Mouse (Mus musculus) retina, postnatal 7 days (tissue): Measurements from ENCODE around the gene Ptpra.

Source experiments
- DNase-seq: peaks from one replicate; pipeline ENCODE4 v3.0.0-alpha.2; 2012; ENCODE audit warnings: low read depth, low spot score

Gene Ptpra

DNA sequence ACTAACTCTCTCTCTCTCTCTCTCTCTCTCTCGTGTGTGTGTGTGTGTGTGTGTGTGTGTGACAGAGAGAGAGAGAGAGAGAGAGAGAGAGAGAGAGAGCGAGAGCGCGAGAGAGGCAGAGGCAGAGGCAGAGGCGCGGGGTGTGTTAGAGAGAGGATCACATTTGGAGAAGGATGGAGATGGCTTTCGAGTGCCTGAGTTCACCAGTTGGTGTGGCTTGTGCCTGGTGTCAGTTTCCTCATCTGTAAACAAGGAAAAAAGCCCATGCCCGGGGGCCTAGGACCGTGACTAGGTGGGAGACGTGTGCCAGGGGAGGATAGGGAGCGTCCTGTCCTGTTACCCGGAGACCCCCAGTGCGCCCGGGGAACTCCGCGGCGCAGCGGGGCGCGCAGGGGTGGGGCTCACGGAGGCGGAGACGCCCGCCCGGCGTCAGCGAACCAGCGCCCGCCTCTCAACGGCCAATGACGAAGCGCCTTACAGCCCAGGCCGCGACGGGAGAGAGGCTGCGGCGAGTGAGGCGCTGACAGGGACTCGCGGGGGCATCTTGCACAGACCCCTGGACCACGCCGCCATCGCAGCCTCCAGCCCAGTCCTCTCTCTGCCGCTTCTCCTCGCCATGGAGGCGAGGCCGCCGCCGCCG, at the start of gene Ptpra:
Gene Ptpra (plus strand): TSS at position 485 of the 640 bp plus-strand sequence.
- peak; percentile 79 for DNase-seq

DNA sequence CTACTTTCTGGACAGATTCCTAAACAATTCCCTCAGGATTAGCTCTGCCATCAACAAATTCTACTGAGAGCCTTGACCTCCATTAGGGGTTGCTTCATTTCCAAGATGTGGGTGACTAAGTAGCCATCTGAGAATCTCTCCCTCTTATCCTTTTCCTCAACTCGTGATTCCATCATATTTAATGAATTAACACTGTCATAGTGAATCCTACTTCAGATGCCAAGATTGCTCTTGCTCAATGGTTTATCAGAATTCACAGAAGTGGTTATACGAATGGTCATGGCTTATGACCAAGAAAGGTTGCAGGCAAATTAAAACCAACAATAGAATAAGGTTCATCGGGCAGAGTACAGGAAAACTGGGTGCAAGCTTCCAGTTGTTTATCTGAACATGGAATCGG, 48.2 kb upstream of the Ptpra start:
- no peak for DNase-seq

DNA sequence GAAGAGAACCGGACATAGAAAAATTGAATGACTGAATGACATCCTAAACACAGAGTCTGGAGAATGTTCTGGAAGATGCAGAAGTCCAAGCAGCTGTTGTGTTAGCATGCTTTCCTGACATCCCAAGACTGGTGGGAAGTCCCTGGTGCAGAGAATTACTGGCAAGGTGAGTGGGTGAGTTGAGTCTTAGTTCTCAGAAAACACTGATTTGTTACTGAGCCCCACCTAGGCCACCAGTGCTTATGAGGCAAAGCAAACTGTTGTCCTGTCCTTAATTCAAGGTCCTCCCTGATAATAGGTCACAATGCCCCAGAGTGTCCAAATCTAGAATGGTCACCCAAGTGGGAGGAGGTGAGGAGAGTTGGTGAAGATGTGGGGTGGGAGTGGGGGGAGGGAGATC, 45.1 kb upstream of the Ptpra start, which contains the start of the genes Gm28372 and 1700020A23Rik:
Gene Gm28372 (plus strand): TSS at position 301 of the 400 bp plus-strand sequence.
Gene 1700020A23Rik (plus strand): TSS at position 321 of the 400 bp plus-strand sequence.
- no peak for DNase-seq

DNA sequence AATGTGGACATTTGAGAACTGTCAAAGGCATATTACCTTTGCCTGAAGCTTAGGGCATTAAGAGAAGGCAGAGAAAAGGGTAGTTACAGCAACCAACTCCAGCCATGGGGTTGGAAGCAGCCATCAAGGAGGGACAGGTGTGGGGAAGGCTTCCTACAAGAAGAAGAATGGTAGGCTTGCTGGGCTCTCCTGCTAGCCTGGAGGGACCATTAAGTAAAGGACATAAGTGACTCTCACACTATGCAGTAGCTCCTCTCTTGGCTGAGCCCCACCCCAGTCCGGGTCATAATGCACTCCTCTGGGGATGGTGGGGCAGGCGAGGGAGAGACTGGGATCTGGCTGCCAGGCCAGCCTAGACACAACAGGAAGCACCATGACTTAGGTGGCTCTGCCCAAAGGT, 43.9 kb upstream of the Ptpra start, which contains the start of gene Tmem239:
Gene Tmem239 (plus strand): TSS at position 301 of the 400 bp plus-strand sequence.
- no peak for DNase-seq

DNA sequence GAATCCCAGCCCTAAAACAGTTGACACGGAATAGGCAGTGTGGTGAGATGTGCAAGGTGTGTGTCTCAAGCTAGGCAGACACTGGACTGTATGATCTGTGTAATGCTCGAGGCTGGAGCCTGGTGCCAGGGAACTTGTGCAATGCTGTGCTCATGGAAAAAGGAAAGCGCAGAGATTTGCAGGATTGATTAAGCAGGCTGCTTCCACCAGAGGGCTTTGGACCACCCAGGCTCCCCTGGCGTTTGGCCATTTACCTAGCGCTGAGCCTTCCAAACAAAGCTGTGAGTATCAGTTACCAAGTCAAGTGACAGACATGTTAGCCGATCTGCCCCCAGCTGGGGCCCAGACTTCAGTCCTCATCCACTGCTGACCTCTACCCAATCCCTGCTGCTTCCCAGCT, 41.9 kb upstream of the Ptpra start:
- peak; percentile 33 for DNase-seq

DNA sequence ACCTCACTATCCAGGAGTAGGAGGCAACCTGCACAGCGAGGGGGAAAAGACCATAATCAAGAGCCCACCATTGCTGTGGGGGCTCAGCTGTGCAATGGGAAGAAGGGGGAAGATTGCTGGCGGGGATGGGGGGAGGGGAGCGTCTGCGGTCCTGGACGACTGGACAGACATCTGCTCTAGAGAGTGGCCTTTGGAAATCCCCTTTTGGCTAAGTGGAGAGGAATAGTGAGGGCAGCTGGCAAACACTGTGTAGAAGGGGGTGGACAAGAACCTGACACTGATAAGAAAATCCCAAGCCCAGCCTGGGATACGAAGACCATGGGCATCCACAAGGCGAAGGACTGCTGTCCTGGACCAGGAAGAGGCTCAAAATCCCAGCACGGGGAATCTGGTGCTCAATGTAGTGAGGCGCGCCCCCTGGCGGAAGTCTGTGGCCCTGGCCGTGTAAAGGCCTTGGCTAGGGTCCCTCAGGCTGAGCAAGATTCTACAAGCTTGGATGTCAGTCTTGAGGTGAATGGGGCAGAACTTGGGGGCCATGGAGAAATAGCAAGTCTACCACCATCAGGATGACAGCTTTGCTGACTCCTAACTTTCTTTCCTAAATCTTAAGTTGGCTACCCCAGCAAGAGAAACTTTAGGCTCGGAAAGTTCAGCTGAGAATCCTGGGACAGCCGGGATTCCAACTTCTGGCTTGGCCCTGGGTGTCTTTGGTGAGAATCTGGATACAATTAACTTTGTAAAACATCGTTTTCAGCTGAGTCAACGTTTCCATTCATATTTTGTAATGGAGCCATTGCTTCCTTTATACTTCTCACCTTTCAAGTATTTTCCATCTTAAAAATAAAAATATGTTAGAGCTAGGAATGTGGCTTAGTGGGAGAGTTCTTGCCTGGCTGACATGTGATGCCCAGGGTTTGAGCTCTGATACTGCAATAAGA, 38.3 kb upstream of the Ptpra start:
- DNase-seq: peak; percentile 73

DNA sequence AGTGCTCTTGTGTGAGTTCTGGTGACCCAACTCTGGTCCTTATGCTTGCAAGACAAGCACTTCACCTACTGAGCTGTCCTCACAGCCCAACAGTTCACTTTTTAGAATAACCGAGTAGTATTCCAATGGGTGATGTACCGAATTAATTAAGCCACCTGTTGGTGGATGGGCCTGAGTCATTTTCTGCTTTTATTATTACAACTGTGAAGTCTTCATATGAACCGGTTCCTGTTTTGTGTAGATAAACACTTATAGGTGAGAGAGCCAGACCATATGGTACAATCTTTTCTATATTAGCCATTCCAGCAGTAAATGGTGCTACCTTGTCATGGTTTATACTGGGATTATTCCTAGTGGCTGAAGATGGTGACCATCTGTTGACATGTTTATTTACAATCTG, 37.3 kb upstream of the Ptpra start:
- no peak for DNase-seq

DNA sequence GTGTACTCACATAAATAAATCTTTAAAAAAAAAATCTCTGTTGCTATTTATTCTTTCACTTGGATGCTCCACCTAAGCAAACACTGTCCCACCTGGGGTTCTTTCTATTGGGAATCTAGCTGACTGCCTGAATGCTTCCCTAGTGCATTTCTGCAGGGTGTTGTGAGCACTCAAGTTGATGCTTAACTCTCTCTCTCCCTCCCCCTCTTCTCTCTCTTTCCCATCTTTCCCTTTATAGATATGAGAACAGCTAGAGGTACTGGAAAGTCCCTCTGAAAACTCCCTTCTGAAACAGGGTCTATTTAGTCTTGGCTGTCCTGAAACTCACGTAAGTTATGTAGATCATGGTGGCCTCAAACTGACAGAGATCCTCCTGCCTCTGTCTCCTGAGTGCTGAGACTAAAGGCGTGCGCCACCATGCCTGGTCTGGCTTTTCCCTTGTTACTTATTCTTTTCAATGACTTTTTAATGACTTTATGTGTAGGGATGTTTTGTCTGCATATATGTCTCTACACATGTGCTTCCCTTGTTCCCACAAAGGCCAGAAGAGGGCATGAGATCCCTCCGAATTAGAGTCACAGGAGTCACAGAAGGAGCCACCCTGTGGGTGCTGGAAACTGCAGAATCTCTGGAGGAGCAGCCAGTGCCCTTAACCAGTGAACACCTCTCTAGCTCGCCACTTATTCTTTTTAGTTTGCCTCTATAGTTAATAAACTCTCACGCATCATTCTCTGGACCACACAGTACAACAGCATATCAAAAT, 35.8 kb upstream of the Ptpra start:
- no peak for DNase-seq

DNA sequence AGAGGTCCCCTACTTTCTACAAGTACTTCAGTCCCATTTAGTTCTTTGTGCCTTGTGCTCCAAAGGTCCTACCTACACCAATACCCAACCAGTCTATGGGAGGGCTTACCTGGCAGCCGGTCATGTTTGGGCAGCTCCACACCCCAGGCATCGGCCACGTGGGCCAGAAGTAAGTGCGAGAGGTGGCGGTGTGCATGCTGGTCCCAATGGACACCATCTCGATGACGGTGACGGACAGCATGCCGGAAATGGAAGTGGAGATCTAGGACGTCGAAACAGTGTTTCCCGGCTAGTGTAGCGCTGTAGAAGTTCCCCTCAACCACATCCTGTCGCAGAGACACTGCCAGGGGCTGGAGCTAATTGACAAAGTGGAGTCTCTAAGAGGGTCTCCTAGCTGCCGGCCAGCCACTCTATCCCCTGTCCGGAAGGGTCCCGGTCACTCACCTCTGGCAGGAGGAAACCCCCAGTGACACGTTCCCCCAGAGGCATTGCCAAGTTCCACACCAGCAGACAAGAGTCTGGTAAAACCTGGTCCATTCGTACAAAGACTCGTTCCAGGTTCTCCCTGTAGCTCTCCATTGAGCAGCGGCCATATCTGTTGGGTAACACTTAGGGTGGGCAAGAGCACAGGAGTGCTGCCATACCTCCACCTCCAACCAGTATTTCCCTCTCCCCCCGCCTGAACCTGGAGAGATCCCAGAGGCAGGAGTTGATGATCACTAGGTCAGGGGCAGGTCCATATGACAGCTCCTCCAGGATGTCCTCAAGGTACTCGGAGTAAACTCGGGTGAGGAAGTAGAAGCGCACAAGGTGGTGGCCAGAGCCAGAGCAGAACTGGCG, 28.1 kb upstream of the Ptpra start:
- DNase-seq: no peak

DNA sequence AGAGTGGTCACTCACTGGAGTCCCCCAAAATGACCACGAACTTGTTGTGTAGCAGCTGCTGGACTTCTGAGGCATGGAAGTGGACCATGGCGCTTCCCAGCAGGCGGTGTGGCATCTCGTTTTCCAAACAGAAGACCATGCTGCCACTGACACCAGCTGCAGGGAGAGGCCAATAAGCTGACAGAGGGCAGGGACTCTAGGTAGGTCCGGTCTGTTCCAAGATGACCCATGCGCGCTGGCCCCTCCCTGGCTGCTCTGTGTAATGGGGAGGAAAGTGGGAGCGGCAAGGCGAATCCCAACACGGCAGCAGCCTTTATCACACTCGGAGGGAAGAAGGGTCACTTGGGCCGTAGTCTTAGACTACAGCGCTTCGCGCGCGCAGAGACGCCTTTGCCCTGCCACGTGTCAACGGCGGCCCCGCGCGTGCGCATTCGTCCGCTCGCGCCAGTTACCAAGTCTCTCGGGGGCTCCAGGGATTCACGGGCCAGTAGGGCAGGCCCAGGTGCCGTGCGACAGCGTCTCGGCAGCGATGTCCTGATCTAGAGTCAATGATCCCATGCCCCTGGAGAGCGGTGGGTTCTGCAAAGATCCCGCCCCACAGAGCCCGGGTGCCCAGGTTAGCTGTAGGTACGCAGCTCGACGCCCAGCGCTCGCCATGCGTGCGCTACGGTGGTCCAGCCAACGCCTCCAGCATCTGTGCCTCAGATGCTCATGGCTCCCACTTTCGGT, 26.5 kb upstream of the Ptpra start:
- peak; percentile 60 for DNase-seq

DNA sequence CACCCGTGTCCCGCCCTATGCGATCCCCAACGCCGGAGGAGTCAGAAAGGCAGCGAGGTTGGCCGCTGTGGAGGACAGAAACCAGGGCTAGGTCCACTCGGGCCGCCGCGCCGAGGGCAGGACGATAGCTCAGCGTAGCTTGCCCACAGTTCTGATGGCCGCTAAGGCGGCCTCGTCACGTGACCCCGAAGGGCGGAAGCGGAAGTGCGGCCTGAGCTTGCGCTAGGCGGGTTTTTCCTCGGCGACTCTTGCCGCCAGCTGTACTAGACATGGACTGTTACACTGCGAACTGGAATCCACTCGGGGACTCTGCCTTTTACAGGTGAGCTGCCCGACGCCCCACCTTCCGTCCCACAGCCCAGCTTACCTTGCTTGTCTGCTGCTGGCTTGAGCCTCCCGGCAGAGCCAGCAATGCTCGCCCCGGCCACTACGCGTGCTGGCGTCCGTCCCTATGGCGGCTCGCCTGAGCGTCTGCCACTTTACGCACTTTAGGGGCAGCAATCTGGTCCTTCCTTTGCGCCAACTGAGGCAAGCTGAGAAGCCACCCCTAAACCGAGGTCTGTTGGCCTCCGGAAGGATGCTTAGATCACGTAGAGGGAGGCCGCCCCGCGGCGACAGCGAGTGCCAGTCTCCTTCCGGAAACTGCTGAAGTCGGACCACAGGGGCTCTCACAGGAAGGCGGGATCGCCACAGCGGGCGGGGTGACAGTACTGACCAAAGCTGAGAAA, 25.8 kb upstream of the Ptpra start, which contains the start of the genes Vps16 and Pced1a:
Gene Vps16 (plus strand): TSS at position 214 of the 728 bp plus-strand sequence.
Gene Pced1a (minus strand): TSS at position 576 of the 728 bp plus-strand sequence.
- DNase-seq: peak; percentile 88

DNA sequence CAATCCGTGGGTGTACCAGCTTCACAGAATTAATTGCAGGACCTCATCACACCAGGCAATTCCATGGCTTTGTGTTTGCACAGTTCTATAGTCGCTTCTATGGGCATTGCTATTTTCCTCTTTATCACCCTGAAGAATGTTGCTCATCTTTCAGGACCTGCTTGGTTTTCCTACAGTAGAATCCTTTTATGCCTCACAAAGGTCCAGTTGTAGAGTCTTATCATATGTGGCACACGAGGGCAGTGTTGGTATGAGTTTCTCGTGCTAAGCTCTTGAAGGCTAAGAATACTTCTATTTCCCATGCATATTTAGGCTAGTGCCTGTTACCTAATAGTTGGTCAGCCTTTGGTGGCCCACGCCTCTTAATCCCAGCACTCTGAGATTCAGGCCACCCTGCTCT, 25.0 kb upstream of the Ptpra start:
- peak; percentile 23 for DNase-seq

DNA sequence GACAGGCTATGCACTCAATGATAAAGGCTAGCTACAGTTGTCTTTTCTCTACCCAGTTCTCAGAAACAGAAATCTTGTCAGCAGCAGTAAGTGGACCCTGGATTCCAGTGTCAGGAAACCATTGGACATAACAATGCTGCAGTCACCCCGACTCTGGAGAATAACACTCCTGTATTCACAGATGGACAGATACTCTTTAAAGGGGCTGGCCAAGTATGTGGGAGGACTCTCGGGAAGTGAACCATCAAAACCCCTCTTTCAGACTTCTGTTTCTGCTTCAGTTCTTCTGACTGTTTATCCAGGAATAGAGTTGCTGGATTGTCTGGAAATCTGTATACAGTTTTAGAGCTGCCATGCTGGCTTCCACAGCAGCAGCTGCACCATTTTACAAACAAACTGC, 20.2 kb upstream of the Ptpra start:
- no peak for DNase-seq

DNA sequence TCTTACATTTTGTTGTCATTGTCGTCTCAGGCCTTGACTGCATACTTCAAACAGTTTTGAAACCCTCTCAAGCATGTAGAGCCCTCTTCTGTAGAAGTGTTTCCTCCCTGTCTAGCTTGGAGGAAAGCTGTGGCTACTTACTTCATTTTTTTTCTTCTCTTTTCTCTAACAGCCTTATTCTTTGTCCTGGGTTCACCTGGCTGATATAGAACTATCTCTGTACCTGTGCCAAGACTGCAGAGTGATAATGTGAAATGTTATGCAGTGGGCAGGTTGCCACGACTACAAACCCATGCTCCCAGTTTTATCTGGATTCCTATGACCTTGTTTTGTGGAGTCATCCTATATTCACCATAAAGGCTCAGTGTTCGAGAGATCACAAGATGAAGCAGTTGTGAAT, 19.6 kb upstream of the Ptpra start:
- DNase-seq: no peak

DNA sequence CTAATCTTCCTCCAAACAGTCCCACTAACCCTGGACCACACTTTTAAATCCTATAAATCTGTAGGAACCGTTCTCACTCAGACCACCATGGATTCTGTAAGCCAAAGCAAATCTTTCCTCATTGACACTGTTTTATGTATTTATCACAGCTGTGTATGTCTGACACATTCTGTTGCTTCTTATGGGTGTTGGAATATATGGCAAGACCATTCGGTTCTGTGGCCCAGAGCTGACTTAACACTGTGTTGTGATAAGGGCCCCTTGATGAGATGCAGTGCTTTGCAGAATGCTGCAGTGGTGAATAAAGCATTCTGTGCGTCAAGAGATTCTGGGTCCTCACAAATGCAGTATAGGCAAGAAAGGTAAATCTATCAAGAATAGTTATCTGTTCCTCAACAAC, 17.9 kb upstream of the Ptpra start:
- DNase-seq: no peak

DNA sequence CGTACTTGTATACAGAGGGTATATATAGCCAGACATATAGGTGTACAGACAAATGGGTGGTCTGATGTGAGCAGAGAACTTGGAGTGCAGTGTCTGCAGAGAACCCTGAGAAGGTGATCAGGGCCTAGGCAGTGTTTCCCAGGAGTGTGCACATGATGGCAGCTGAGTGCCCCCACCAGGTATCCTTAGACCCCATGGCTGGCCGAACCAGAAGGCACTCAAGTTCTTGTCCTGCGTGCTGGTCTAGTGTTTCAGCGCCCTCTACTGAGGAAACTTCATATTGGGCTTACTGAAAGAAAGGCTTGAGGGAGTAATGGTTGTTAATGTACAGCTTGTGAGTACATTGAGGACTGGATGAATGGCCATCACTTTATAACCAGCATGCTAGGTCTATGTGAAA, 16.9 kb upstream of the Ptpra start:
- peak; percentile 29 for DNase-seq

DNA sequence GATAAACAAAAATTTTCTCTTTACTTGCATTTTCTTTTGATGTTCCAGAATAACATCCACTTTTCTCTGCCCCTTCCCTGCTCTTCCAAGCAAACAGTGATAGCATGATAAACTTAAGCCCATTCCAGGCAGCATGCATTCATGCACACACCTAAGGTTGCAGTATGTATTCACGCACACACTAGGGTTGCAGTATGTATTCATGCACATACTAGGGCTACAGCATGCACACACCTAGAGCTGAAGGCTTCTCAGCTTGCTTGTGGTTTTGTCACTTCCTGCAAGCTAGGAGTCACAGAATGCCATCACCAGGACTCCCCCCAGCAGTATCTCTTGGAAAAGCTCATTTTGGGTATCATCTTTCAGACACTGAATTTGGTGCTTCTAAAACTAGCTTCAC, 13.3 kb upstream of the Ptpra start:
- no peak for DNase-seq

DNA sequence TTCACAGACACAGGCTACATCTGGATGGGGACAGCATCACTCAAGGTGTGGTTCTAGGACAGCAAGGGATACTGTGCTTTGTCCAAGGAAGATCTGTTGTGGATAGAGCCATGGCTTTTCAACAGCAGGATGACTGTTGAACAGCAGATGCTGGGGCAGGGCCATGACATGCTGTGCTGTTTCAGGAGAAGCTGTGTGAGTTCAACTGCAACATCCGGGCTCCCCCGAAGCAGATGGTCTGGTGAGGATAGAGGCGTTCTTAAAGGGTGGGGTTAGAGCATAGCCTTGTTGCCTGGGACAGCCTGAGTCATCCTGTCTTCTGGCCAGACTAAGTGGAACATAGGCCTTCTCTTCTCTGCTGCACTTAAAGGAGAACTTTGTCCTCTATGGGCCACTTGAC, 11.2 kb upstream of the Ptpra start:
- no peak for DNase-seq

DNA sequence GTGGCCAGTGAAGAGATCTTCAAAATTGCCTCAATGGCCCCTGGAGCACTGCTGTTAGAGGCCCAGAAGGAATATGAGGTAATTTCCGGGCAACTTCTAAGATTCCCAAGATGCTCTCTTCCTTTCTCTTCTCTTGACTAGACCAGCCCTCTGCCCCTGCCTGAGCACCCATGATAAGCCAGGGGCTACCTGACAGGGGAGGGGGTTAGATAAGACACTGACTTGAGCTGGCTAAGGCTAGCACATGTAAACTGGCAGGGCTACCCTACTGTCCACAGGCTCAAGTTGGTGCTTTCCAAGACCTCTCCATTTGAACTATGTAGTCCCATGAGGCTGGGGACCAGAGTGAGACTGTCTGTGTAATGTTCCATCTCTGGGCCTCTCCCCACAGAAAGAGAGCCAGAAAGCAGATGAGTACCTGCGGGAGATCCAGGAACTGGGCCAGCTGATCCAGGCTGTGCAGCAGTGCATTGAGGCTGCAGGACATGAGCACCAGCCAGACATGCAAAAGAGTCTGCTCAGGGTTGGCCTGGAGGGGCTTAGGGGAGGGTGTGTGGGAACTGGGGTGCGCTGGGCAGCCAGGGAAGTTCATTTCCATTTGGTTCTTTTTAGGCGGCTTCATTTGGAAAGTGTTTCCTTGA, 10.1 kb upstream of the Ptpra start:
- no peak for DNase-seq
